Mouse (Mus musculus) liver, embryonic 13.5 days (tissue): ENCODE results near the gene Hist1h4m. TPM values are rescaled to one million over a fixed set of nuclear protein-coding genes. Genes with fewer than 3 reads are reported as not detected.
A peak's percentile ranks its signal among the peaks of the same experiment; 100 is the strongest.
"Not testable (repeated sequence)": the region's sequence is repeated elsewhere in the genome, so short reads cannot be mapped to it uniquely, and the experiment has no call there.

Experiments used
- ATAC-seq: fragments of 200-750 bp; cut with Nextera tagmentation; 2 replicates; pipeline ENCODE4 v1.8.0; 2017; ENCODE audit warnings: low read depth, mild to moderate bottlenecking, moderate number of reproducible peaks, moderate library complexity
- DNase-seq: peaks from one replicate; pipeline ENCODE4 v3.0.0; 2022
- H3K27ac ChIP-seq: fragments of 300-500 bp; sonication (generic); 2 replicates; pipeline ENCODE4 v1.5.1; 2015; ENCODE audit warnings: moderate library complexity, mild to moderate bottlenecking, inconsistent platforms
- H3K27me3 ChIP-seq: fragments of 300-500 bp; sonication (generic); 2 replicates; pipeline ENCODE4 v1.6.1; 2015; ENCODE audit warnings: mild to moderate bottlenecking, inconsistent platforms
- H3K36me3 ChIP-seq: fragments of 300-500 bp; sonication (generic); 2 replicates; pipeline ENCODE4 v1.6.1; 2015; ENCODE audit warnings: mild to moderate bottlenecking, inconsistent platforms
- H3K4me1 ChIP-seq: fragments of 300-500 bp; sonication (generic); replicated peaks from 2 replicates; pipeline ENCODE4 v1.6.1; 2015; ENCODE audit warnings: inconsistent platforms
- H3K4me2 ChIP-seq: fragments of 300-500 bp; sonication (generic); 2 replicates; pipeline ENCODE4 v1.6.1; 2015; ENCODE audit warnings: inconsistent platforms, mild to moderate bottlenecking, moderate library complexity
- H3K4me3 ChIP-seq: fragments of 300-500 bp; sonication (generic); replicated peaks from 2 replicates; pipeline ENCODE4 v1.5.1; 2015; ENCODE audit warnings: mild to moderate bottlenecking, inconsistent platforms
- H3K9ac ChIP-seq: fragments of 300-500 bp; sonication (generic); 2 replicates; pipeline ENCODE4 v1.6.1; 2015; ENCODE audit warnings: mild to moderate bottlenecking, inconsistent platforms
- H3K9me3 ChIP-seq: fragments of 300-500 bp; sonication (generic); replicated peaks from 2 replicates; pipeline ENCODE4 v1.6.1; 2016; ENCODE audit warnings: inconsistent platforms
- WGBS: fragments of 180-500 bp; shearing (Covaris S2); methylation state at CpG from one replicate; pipeline ENCODE4 v1.1.7; 2015; ENCODE audit not compliant: insufficient replicate concordance; 5-methylcytosine and 5-hydroxymethylcytosine counted together
- polyA plus RNA-seq: library from polyadenylated mRNA; unstranded; fragments of >200 nt; fragmentation: Nextera tagmentation; extraction: Ambion mirVana; gene quantifications from 2 replicates; pipeline ENCODE4 v1.2.1, GENCODE M21; 2015

Gene Hist1h4m
- polyA plus RNA-seq, 1 experiment from 2014 or later: not detected

DNA sequence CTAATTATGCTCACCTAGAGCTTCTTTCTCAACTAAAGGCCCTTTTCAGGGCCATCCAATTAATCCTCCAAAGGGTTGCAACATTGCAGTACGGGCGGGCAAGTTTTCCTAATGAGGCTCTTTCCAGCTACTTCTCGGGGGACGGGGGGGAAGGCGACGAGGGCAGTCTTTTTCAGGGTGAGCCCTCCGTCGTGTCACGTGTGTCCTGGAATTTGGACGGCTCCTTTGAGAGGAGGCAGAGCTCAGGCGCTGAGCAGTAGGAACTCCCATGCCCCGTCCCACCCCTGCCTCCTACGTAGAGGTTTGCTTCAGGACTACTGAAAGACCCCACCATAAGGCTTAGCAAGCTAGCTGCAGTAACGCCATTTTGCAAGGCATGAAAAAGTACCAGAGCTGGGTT lies 546 bp downstream of the Hist1h4m start:
- peak overlapping the region; percentile 57 for H3K9ac ChIP-seq

DNA sequence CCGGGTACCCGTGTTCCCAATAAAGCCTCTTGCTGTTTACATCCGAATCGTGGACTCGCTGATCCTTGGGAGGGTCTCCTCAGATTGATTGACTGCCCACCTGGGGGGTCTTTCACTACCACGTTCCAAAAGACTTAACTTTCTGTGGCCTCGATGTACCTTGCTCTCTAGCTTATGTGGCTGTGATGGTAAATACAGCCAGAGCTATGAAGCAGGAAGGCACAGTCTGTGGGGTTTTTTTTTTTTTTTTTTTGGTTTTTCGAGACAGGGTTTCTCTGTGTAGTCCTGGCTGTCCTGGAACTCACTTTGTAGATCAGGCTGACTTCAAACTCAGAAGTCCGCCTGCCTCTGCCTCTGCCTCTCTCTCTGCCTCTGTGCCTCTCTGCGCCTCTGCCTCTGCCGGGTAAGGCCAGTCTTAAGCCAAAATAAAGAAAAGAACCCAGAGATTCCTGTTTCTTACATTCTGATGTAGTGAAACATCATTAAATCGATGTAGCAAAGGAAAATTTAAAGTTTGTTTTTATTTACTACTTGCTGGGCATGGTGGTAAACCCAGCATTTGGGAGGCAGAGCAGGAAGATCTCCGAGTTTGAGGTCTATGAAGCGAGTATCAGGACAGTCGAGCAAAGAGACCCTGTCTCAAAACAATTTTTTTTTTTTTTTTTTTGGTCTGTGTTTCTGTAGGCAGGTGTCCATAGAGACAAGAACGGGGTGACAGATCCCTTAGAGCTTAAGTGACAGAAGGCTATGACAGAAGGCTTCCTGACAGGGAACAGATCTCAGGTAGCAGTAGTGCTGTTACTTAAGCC lies 8.7 kb downstream of the Hist1h4m start:
- H3K4me3 ChIP-seq, H3K27me3 ChIP-seq, H3K27ac ChIP-seq, DNase-seq, H3K36me3 ChIP-seq, H3K4me1 ChIP-seq, H3K9me3 ChIP-seq, H3K9ac ChIP-seq, H3K4me2 ChIP-seq: not testable (repeated sequence)
- peak; percentile 61; the same call in 1 of the 2 replicates for ATAC-seq
- WGBS: 69% methylated on average over 7 of the region's 16 CpGs

More for the DNA sequence above, 546 bp downstream of the Hist1h4m start:
- not testable (repeated sequence) for H3K9me3 ChIP-seq, H3K4me1 ChIP-seq, H3K36me3 ChIP-seq, H3K27me3 ChIP-seq
- Histone ChIP-seq H3K4me2 (peak overlapping the region; percentile 48), H3K4me3 (peak overlapping the region; percentile 37), H3K27ac (peak overlapping the region; percentile 86)
- under 1% methylated on average over 14 of the region's 14 CpGs for WGBS
- peak; percentile 62 for ATAC-seq
- peak; percentile 53 for DNase-seq

DNA sequence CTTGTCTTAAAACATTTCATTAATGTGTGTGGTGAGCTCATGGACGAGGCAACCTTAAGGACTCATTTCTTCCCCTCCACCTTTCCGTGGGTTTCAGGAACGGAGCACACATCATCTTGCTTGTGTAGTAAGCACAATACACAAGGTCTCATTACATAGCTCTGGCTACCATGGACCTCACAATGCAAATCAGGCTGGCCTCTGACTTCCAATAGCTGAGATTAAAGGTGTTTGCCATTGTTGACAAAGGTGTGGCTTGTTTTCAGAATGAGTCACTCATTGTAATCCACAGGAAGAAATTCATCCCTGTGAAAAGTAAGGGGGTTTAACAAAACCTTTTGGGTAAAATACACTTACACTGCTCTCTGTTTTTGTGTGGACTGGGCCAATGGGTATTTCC lies 17.0 kb downstream of the Hist1h4m start:
- no peak overlapping the region for H3K9ac ChIP-seq
- WGBS: 79% methylated on average over 3 of the region's 3 CpGs
- H3K27ac ChIP-seq: 0 out of 2 replicates have a peak overlapping the region, but pooled peaks have one; percentile 87

DNA sequence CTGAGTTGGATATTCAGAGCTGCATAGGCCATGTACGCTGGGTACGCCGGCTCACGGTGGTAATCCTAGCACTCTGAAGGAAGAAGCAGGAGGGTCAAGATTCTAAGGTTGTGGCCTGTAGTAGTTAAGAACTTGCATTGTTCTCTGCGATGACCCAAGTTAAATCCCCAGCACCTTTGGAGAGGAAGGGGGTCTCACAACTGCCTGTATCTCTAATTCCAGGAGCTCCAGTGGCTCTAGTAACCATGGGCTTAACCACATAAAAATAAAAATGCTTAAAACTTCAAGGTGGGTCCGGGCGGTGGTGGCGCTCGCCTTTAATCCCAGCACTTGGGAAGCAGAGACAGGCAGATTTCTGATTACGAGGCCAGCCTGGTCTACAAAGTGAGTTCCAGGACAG lies 18.8 kb downstream of the Hist1h4m start:
- ATAC-seq: no peak
- Histone ChIP-seq H3K9ac (peak overlapping the region; percentile 69), H3K36me3 (peaks cover 4% of the 10 kb centered on the region; the same call in 1 of the 2 replicates), H3K4me1 (peaks cover 31% of the 10 kb centered on the region), H3K27ac (peak overlapping the region; percentile 87), H3K4me3 (peak overlapping the region; percentile 47), H3K4me2 (peak overlapping the region; percentile 58), H3K9me3 (no peaks in the 10 kb centered on the region), H3K27me3 (no peaks in the 10 kb centered on the region)
- WGBS: 74% methylated on average over 10 of the region's 10 CpGs
- no peak for DNase-seq

More for the DNA sequence above, 17.0 kb downstream of the Hist1h4m start:
- DNase-seq (no peak), ATAC-seq (no peak)
- Histone ChIP-seq H3K27me3 (no peaks in the 10 kb centered on the region), H3K9me3 (no peaks in the 10 kb centered on the region), H3K4me2 (no peak overlapping the region), H3K4me1 (peaks cover 31% of the 10 kb centered on the region), H3K4me3 (no peak overlapping the region), H3K36me3 (peaks cover 4% of the 10 kb centered on the region; the same call in 1 of the 2 replicates)

DNA sequence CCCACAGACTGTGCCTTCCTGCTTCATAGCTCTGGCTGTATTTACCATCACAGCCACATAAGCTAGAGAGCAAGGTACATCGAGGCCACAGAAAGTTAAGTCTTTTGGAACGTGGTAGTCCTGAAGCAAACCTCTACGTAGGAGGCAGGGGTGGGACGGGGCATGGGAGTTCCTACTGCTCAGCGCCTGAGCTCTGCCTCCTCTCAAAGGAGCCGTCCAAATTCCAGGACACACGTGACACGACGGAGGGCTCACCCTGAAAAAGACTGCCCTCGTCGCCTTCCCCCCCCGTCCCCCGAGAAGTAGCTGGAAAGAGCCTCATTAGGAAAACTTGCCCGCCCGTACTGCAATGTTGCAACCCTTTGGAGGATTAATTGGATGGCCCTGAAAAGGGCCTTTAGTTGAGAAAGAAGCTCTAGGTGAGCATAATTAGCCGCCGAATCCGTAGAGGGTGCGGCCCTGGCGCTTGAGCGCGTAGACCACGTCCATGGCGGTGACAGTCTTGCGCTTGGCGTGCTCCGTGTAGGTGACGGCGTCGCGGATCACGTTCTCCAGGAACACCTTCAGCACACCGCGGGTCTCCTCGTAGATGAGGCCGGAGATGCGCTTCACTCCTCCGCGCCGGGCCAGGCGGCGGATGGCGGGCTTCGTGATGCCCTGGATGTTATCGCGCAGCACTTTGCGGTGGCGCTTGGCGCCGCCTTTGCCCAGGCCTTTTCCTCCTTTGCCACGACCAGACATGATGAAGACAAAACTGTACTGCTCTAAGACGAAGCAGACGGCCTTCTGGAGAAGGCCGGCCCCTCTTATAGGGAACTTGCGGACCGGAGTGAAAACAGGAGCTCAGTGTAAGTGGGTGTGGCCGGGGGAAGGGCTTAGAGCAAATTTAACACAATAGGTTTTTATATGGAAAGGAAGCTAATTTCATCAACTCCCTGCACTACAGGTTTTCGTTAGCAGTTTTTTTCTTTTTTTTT lies 20.2 kb downstream of the Hist1h4m start, which contains the start of gene Hist1h4n:
Gene Hist1h4n (minus strand): TSS at position 779 of the 977 bp plus-strand sequence.
- H3K27me3 ChIP-seq, H3K36me3 ChIP-seq, H3K9me3 ChIP-seq: not testable (repeated sequence)
- DNase-seq (peak; percentile 84), ATAC-seq (peak; percentile 67)
- peak within 1 kb of the TSS; percentile 37 for H3K4me3 ChIP-seq
- peak within 1 kb of the TSS; percentile 50 for H3K4me2 ChIP-seq
- H3K9ac ChIP-seq: peak within 1 kb of the TSS; percentile 62
- peaks cover 23% of the 10 kb centered on the region for H3K4me1 ChIP-seq
- WGBS: under 1% methylated on average over 28 of the region's 58 CpGs
- H3K27ac ChIP-seq: peak within 1 kb of the TSS; percentile 87

DNA sequence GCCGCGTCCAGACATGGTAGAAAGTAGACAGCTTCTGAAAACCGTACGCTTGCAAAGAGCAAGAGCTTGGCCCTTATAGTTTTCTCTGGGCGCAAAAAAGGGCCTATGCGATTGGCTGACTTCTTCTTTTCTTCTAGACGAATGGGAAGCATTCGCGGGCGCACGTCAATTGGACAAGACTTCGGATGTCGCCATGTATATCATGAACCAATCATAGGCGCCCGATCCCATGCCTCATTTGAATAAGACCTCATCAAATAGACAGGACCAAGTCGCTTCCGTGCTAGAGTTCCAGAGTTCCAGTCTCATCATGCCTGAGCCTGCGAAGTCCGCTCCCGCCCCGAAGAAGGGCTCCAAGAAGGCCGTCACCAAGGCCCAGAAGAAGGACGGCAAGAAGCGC lies 21.9 kb downstream of the Hist1h4m start, which contains the start of the genes Hist1h2ap and Hist1h2br:
Gene Hist1h2ap (minus strand): TSS at position 47 of the 400 bp plus-strand sequence.
Gene Hist1h2br (plus strand): TSS at position 283 of the 400 bp plus-strand sequence.
- H3K9me3 ChIP-seq, H3K27me3 ChIP-seq, H3K36me3 ChIP-seq, H3K4me3 ChIP-seq, H3K9ac ChIP-seq, H3K27ac ChIP-seq, H3K4me2 ChIP-seq, DNase-seq: not testable (repeated sequence)
- ATAC-seq: peak; percentile 84
- peaks cover 19% of the 10 kb centered on the region for H3K4me1 ChIP-seq
- no CpG with 5 or more reads among the region's 24 CpGs for WGBS

DNA sequence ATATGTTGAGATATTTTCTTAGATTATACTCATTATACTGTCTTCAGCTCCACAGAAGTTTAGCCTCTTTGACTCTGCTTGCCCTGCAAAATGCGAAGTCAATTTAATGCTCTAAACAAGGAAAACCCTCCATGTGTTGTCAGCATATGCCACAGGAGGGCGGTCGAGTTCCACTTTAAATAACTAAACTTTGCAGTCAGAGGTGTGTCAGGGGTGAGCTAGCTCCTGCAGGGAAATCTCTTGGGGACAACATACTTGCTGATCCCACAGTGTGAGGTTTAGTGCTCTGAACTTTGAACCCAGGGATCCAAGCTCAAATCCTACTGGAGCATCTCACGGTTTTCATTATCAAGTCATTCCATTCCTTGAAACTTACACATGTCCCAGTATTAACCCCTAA lies 29.0 kb downstream of the Hist1h4m start:
- H3K9me3 ChIP-seq, H3K9ac ChIP-seq, H3K4me1 ChIP-seq, H3K27me3 ChIP-seq, H3K36me3 ChIP-seq, H3K4me3 ChIP-seq, H3K4me2 ChIP-seq, H3K27ac ChIP-seq, DNase-seq: not testable (repeated sequence)
- peak; percentile 72 for ATAC-seq
- WGBS: no CpG with 5 or more reads among the region's 4 CpGs

DNA sequence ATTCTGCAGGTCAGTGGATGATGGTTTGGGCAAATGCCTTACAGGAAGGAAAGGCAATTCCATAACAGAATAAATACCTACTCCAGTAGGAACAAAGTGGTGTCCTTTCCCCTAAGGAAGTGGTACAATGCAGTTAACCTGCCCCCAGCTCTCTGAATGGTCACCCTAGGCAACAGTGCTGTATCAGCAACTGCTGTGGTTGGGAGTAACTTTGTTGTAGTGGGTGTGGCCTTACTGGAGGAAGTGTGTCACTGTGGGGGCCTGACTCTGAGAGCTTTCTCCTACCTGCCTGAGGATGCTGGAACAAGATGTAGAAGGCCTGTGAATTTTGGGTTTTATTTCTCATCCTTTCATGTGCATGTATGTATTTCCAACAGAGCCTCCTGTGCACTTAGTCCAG lies 34.8 kb downstream of the Hist1h4m start:
- H3K4me3 ChIP-seq, H3K27ac ChIP-seq, H3K4me2 ChIP-seq: not testable (repeated sequence)

DNA sequence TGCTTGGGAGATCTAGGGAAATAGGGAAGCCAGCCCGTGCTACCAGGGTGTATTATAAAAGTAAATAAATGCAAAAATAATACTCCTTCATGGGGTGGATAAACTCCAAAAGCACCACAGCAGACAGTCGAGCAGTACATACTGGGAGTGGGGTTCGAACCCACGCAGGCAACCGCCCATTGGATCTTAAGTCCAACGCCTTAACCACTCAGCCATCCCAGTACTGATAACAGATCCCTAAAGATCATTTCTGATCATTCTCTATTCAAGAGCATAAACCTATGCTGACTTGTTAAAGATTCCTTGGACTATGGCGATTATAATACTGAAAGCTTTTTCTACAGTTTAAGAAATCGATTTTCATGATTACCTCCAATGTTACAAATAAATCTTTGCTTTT lies 36.3 kb downstream of the Hist1h4m start:
- H3K4me2 ChIP-seq: peak overlapping the region; percentile 14; the same call in 1 of the 2 replicates
- H3K27me3 ChIP-seq: no peaks in the 10 kb centered on the region
- H3K36me3 ChIP-seq: no peaks in the 10 kb centered on the region
- 22% methylated on average over 8 of the region's 8 CpGs for WGBS
- H3K4me1 ChIP-seq: peaks cover 7% of the 10 kb centered on the region
- H3K27ac ChIP-seq: no peak overlapping the region
- ATAC-seq: peak; percentile 63
- H3K9me3 ChIP-seq: no peaks in the 10 kb centered on the region
- no peak overlapping the region for H3K4me3 ChIP-seq
- no peak for DNase-seq
- H3K9ac ChIP-seq: no peak overlapping the region

More for the DNA sequence above, 34.8 kb downstream of the Hist1h4m start:
- ATAC-seq: peak; percentile 63
- not testable (repeated sequence) for DNase-seq, H3K4me1 ChIP-seq, H3K9ac ChIP-seq, H3K27me3 ChIP-seq, H3K9me3 ChIP-seq, H3K36me3 ChIP-seq

DNA sequence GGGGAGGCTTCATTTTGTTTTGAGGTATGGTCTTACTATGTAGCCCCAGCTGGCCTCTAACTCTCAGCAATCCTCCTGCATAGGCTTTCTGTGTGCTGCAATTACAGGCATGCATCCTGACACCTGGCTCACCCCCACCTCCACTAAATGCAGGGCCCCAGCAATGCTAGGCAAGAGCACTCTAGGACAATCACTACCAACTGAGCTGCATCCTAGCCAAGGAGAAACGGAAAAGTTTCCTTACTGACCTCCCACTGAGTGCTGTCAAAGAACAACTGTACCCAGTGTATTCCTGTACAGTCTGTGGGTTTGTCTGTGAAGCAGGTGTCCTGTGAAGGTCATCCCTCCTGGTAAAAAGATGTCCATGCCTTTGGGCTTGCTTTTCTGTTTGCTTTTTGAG lies 39.1 kb downstream of the Hist1h4m start:
- H3K4me3 ChIP-seq, H3K36me3 ChIP-seq, H3K4me2 ChIP-seq, H3K27me3 ChIP-seq, H3K27ac ChIP-seq, H3K9me3 ChIP-seq, DNase-seq, H3K4me1 ChIP-seq, H3K9ac ChIP-seq, ATAC-seq: not testable (repeated sequence)
- WGBS: 50% methylated on average over 1 of the region's 1 CpGs
